Mouse (Mus musculus) stomach, embryonic 14.5 days (tissue): Measurements from ENCODE around the gene Glipr1l3. TPM values are rescaled to one million over a fixed set of nuclear protein-coding genes. Genes with fewer than 3 reads are reported as not detected.
"Not testable (repeated sequence)": the region's sequence is repeated elsewhere in the genome, so short reads cannot be mapped to it uniquely, and the experiment has no call there.

Source experiments
- ATAC-seq: fragments of 200-750 bp; cut with Nextera tagmentation; 2 replicates; pipeline ENCODE4 v1.8.0; 2017; ENCODE audit warnings: low read depth, moderate TSS enrichment; ENCODE audit not compliant: insufficient number of reproducible peaks, insufficient read depth, low FRiP score
- H3K27ac ChIP-seq: fragments of 300-500 bp; sonication (generic); 2 replicates; pipeline ENCODE4 v1.5.1; 2014; ENCODE audit warnings: mild to moderate bottlenecking, low read length, moderate library complexity, mixed read lengths
- H3K27me3 ChIP-seq: fragments of 300-500 bp; sonication (generic); 2 replicates; pipeline ENCODE4 v1.6.1; 2014; ENCODE audit warnings: low read length, control low read depth, mixed read lengths; ENCODE audit not compliant: control insufficient read depth, insufficient read depth
- H3K36me3 ChIP-seq: fragments of 300-500 bp; sonication (generic); 2 replicates; pipeline ENCODE4 v1.6.1; 2014; ENCODE audit warnings: mild to moderate bottlenecking, control low read depth, low read length, moderate library complexity, mixed read lengths; ENCODE audit not compliant: control insufficient read depth, insufficient read depth
- H3K4me1 ChIP-seq: fragments of 300-500 bp; sonication (generic); 2 replicates; pipeline ENCODE4 v1.6.1; 2014; ENCODE audit warnings: low read length, control low read depth, mixed read lengths; ENCODE audit not compliant: control insufficient read depth, insufficient read depth
- H3K4me2 ChIP-seq: fragments of 300-500 bp; sonication (generic); replicated peaks from 2 replicates; pipeline ENCODE4 v1.6.1; 2014; ENCODE audit warnings: low read depth, low read length, control low read depth
- H3K4me3 ChIP-seq: fragments of 300-500 bp; sonication (generic); 2 replicates; pipeline ENCODE4 v1.5.1; 2014; ENCODE audit warnings: low read depth, low read length, control low read depth
- H3K9ac ChIP-seq: fragments of 300-500 bp; sonication (generic); replicated peaks from 2 replicates; pipeline ENCODE4 v1.6.1; 2014; ENCODE audit warnings: low read depth, mild to moderate bottlenecking, control low read depth, low read length, moderate library complexity, mixed read lengths
- H3K9me3 ChIP-seq: fragments of 300-500 bp; sonication (generic); 2 replicates; pipeline ENCODE4 v1.6.1; 2016; ENCODE audit warnings: low read depth, low read length, control low read depth; ENCODE audit not compliant: control insufficient read depth
- WGBS: fragments of 180-500 bp; shearing (Covaris S2); extraction: QIAGEN DNeasy Blood & Tissue Kit; methylation state at CpG from one replicate; pipeline ENCODE4 v1.1.7; 2014; 5-methylcytosine and 5-hydroxymethylcytosine counted together
- polyA plus RNA-seq: library from polyadenylated mRNA; unstranded; fragments of >200 nt; fragmentation: Nextera tagmentation; extraction: Ambion mirVana; gene quantifications from 2 replicates; pipeline ENCODE4 v1.2.1, GENCODE M21; 2014

Gene Glipr1l3
- polyA plus RNA-seq, result not detected in 2 replicates

DNA sequence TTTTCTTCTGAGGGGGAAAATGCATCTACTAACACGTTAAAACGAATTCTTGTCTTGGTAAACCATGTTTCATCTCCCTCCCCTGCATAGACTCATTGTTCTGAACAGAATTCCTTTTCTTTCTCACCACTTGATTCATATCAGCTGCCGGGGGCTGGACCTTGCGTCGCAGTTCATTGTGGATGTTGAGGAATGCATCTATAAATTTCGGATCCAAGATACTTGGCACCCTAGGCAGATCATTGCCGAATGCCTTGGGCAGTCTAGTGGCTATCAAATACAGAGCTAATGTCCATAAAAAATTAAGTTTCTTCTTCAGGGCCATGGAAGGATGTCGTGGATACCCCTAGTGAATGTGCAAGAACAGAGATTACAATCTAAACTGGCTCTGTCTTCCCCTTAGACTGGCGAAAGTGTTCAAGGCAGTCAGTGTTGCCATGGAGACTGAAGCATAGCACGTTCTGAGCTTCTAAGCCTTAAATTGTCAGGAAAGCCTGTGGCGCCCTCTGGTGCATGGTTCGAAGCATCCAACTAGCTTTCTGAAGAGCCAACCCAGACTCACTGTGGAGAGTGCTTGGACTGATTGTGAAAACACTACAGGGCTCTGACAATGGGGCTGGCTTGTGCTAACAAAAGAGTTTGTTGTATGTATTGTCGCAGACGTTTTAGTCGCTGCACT is at the start of gene Glipr1l3:
TSS of gene Glipr1l3 (minus strand) at position 446 of the 679 bp plus-strand sequence.
- not testable (repeated sequence) for H3K4me2 ChIP-seq, H3K4me3 ChIP-seq, H3K36me3 ChIP-seq, H3K9ac ChIP-seq, H3K27me3 ChIP-seq, H3K9me3 ChIP-seq, H3K27ac ChIP-seq, H3K4me1 ChIP-seq
- peak; percentile 81 for ATAC-seq
- WGBS, result 24% methylated on average over 15 of the region's 15 CpGs

DNA sequence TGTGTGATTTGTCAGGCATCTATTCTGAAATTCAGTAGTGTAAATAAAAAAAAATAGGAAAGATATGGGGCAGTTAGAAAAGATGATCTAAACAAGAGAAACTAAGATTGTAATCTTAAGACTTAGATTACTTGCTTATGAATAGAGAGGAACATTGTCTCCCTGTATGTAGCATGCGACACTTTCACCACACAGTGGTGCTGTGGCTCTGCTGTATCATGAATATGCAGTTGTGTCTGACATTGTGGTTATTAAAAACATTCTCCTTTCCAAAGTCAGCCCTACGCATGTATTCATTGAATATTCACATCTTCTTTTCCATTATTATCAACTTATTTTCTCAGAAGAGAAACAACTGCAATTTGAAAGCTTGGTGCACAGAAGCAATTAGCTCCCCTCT is 43.3 kb upstream of the Glipr1l3 start:
- ATAC-seq, result no peak
- H3K27ac ChIP-seq, result no peak overlapping the region
- 54% methylated on average over 2 of the region's 2 CpGs for WGBS
- no peaks in the 10 kb centered on the region for H3K27me3 ChIP-seq
- no peaks in the 10 kb centered on the region for H3K4me1 ChIP-seq
- no peak overlapping the region for H3K4me3 ChIP-seq
- H3K9ac ChIP-seq, result no peak overlapping the region
- no peaks in the 10 kb centered on the region for H3K9me3 ChIP-seq
- H3K4me2 ChIP-seq, result no peak overlapping the region
- H3K36me3 ChIP-seq, result no peaks in the 10 kb centered on the region

DNA sequence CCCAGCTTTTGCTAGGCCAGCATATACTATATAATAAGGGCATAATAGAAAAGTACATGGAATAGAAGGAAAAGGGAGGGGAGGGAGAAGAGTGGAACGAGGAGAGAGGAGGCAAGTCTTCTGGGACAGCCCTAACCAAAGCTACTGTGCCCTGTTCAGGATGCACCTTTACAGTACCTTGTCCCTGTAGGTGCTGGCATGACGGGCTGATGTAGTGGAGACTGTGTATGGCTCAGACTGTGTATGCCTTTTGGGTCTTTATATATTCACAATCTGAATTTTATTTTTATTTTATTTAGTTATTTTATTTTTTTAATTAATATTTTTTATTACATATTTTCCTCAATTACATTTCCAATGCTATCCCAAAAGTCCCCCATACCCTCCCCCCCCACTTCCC is 33.8 kb upstream of the Glipr1l3 start:
- H3K27ac ChIP-seq, result not testable (repeated sequence)

DNA sequence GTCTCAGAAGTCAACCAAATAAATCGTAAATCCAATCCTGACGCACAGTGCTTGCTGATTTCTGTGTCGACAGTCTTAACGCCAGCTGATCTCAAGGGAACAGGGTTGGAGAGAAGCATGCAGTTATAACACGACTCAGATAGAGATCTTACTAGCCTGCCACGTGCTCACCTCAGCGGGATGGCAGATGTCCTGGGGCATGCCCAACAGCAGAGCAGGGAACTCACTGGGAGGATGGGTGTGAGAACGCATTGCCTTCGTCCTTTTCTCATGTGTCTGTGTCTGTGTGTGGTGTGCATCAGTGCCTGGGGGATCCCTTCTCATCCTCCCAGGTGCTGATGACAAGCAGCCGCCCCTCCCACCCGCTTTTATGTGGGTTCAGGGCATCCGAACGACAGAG is 16.9 kb upstream of the Glipr1l3 start:
- not testable (repeated sequence) for H3K27ac ChIP-seq, ATAC-seq, H3K27me3 ChIP-seq, H3K36me3 ChIP-seq, H3K9me3 ChIP-seq, H3K4me1 ChIP-seq, H3K9ac ChIP-seq, H3K4me3 ChIP-seq, H3K4me2 ChIP-seq
- 21% methylated on average over 13 of the region's 13 CpGs for WGBS

More for the DNA sequence above, 33.8 kb upstream of the Glipr1l3 start:
- WGBS, result 81% methylated on average over 2 of the region's 2 CpGs
- H3K9me3 ChIP-seq, H3K9ac ChIP-seq, H3K4me3 ChIP-seq, H3K36me3 ChIP-seq, H3K4me1 ChIP-seq, H3K4me2 ChIP-seq, ATAC-seq, H3K27me3 ChIP-seq: not testable (repeated sequence)

DNA sequence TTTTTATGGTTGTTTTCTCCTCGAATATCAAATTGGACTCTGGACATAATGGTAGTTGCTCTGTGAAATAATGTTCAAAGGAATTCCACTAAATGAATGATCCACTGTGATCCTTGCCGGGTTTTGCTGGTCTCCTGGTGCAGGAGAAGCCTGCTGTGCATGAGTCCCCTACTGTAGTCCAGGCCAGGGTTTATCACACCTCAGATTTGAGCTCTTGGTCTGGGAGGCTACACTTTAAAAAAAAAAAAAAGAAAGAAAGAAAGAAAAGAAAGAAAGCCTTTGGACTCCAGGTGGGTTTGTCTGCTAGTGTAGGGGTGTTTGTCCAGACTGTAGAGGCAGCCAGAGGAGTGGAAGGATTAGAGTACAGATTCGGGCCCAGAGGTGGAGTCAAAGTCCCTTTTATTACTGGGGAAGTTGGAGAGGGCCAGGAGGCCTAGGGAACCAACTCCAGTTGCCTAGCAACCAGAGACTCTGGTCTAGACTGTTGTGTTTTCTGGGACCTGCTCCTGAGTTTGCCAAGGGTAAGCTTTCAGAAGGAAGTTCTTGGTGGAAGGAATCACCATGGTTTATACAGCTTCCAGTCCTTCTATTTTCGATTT is 3.1 kb upstream of the Glipr1l3 start, which contains the start of gene Caps2:
TSS of gene Caps2 (plus strand) at position 454 of the 599 bp plus-strand sequence.
- H3K9me3 ChIP-seq, result no peaks in the 10 kb centered on the region
- H3K27ac ChIP-seq, result peak within 1 kb of the TSS; percentile 33; the same call in 1 of the 2 replicates
- no peaks in the 10 kb centered on the region for H3K27me3 ChIP-seq
- no peaks in the 10 kb centered on the region for H3K36me3 ChIP-seq
- H3K4me2 ChIP-seq, result no peak within 1 kb of the TSS
- peak; percentile 85 for ATAC-seq
- H3K4me1 ChIP-seq, result 0 out of 2 replicates have a peak, but pooled peaks cover 4% of the 10 kb centered on the region
- H3K9ac ChIP-seq, result no peak within 1 kb of the TSS
- no peak within 1 kb of the TSS for H3K4me3 ChIP-seq
- 33% methylated on average over 4 of the region's 4 CpGs for WGBS

DNA sequence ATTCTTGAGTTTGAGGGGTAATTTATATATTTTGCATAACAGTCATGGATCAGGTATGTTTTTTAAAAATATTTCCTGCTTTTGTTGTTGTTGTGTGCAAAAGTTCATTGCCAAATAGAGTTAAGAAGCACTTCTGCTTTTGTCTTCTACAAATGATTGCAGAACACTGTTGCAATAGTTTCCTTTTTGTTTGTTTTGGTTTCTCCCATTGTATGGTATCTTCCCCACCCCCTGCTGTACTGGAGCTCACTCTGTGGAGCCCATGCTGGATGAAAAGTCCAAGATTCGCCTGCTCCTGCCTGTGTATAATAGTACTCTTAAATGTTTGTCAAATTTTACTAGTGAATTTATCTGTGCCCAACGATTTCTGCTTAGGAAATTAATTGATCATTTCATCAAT is 20.3 kb downstream of the Glipr1l3 start:
- Histone ChIP-seq H3K9me3 (no peaks in the 10 kb centered on the region), H3K4me1 (no peaks in the 10 kb centered on the region), H3K4me3 (no peak overlapping the region), H3K9ac (no peak overlapping the region), H3K27me3 (no peaks in the 10 kb centered on the region), H3K36me3 (no peaks in the 10 kb centered on the region), H3K27ac (no peak overlapping the region), H3K4me2 (no peak overlapping the region)
- WGBS, result 55% methylated on average over 2 of the region's 2 CpGs
- ATAC-seq, result no peak

DNA sequence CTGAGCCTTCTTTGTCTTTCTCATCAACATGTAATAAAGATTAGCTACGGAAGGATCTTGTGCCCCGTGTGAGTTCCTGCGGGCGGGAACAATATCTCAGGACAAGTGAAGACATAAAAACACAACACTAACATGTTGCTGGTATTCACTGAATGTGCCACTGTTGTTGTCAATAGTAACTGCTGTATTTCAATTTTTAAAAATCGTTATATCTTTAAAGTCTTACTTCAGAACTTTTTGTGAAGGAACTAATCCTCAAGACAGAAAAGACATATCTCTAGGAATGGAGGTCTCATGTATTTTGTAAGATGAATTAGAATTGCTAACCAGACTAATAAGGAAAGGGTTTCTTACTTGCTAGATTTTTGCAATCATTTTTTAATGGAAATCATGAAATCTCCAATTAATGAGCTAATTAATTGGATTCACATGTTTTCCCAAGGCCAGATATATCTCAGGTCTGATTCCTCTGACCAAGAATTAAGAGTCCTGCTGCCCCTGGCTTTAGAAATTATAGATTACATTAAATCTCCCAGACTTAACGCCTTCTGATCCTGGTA is 21.2 kb downstream of the Glipr1l3 start:
- H3K36me3 ChIP-seq, result no peaks in the 10 kb centered on the region
- H3K9ac ChIP-seq, result no peak overlapping the region
- ATAC-seq, result no peak
- no peaks in the 10 kb centered on the region for H3K27me3 ChIP-seq
- no peaks in the 10 kb centered on the region for H3K9me3 ChIP-seq
- WGBS, result 43% methylated on average over 6 of the region's 6 CpGs
- no peak overlapping the region for H3K4me2 ChIP-seq
- no peaks in the 10 kb centered on the region for H3K4me1 ChIP-seq
- no peak overlapping the region for H3K4me3 ChIP-seq
- H3K27ac ChIP-seq, result no peak overlapping the region

DNA sequence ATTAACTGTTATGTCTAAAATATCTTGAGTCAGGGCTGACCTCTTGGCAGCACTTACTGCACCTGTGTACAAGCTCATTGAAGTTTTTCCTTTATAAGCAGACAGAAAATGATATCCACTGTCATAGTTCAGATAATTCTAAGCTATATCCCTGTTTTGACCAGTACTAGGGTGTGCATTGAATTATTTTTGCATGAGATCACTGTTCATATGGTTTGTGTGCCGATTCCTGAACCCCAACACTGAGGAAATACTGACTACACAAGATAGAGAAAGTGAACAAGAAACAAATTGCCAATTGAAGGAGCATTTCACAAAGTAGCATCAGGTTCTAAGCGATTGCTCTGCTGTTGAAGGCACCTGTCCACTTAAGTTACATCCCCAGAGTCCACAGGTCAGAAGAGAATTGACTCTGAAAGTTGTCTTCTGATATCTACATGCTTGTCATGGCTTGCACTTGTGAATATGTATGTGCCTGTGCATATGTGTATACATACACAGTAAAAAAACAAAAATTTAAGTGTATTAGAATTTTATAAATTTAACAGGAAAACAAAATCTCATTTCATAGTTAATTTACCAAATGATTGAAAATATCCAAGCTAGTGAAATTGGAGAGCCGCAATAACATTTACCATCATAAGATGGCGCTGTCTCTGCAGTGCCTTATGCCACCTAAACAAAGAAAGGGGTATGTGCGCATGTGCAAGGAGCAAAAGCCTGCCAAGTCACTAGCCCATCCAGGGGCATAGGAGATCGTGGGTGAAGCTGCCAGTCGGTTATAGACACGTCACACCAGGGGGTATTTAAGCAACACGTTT is 21.9 kb downstream of the Glipr1l3 start:
- H3K27me3 ChIP-seq, result no peaks in the 10 kb centered on the region
- H3K4me1 ChIP-seq, result no peaks in the 10 kb centered on the region
- no peak overlapping the region for H3K9ac ChIP-seq
- 25% methylated on average over 9 of the region's 9 CpGs for WGBS
- H3K4me3 ChIP-seq, result no peak overlapping the region
- no peak overlapping the region for H3K27ac ChIP-seq
- no peaks in the 10 kb centered on the region for H3K36me3 ChIP-seq
- H3K9me3 ChIP-seq, result no peaks in the 10 kb centered on the region
- no peak overlapping the region for H3K4me2 ChIP-seq
- ATAC-seq, result no peak
